Mouse (Mus musculus) MEL (cell line): Measurements from ENCODE around the gene Cilp. TPM values are rescaled to one million over a fixed set of nuclear protein-coding genes. Genes with fewer than 3 reads are reported as not detected.

ENCODE experiments used
- DNase-seq: peaks from one replicate; pipeline ENCODE4 v3.0.0; 2011; ENCODE audit warnings: low read depth, low spot score
- H3K27ac ChIP-seq: 2 replicates; pipeline ENCODE4 v1.5.1; 2012; ENCODE audit warnings: low read depth, mild to moderate bottlenecking, control low read depth, low read length, moderate library complexity; ENCODE audit not compliant: control insufficient read depth
- H3K27me3 ChIP-seq, 2 experiments: fragments of 150-350 bp in 1 of 2; sonication (generic) in 1 of 2; 2 replicates each; pipeline ENCODE4 v1.6.1; 2012; ENCODE audit warnings: low read length in 2 of 2, mild to moderate bottlenecking in 2 of 2, improper control_type of control experiment in 1 of 2, moderate library complexity in 1 of 2; ENCODE audit not compliant: insufficient read depth in 2 of 2, control insufficient read depth in 1 of 2
- H3K36me3 ChIP-seq, 2 experiments: 2 replicates each; pipeline ENCODE4 v1.6.1; 2012 to 2014; ENCODE audit warnings: low read length in 2 of 2, improper control_type of control experiment in 1 of 2, inconsistent platforms in 1 of 2, mild to moderate bottlenecking in 1 of 2; ENCODE audit not compliant: insufficient read depth in 2 of 2, control insufficient read depth in 1 of 2
- H3K4me1 ChIP-seq, 2 experiments: fragments of 150-350 bp in 1 of 2; sonication (generic) in 1 of 2; 2 replicates each; pipeline ENCODE4 v1.6.1; 2012; ENCODE audit warnings: low read length in 2 of 2, improper control_type of control experiment in 1 of 2, mild to moderate bottlenecking in 1 of 2; ENCODE audit not compliant: insufficient read depth in 2 of 2, control insufficient read depth in 1 of 2
- H3K4me3 ChIP-seq, 2 experiments: fragments of 150-350 bp in 1 of 2; sonication (generic) in 1 of 2; 2 replicates each; pipeline ENCODE4 v1.5.1; 2012; ENCODE audit warnings: low read depth in 2 of 2, low read length in 2 of 2, mild to moderate bottlenecking in 2 of 2, moderate library complexity in 2 of 2, control low read depth in 1 of 2, improper control_type of control experiment in 1 of 2; ENCODE audit not compliant: control insufficient read depth in 1 of 2, insufficient read depth in 1 of 2
- H3K79me2 ChIP-seq: 2 replicates; pipeline ENCODE4 v1.6.1; 2012; ENCODE audit warnings: mild to moderate bottlenecking, low read length, moderate library complexity; ENCODE audit not compliant: control insufficient read depth, poor library complexity, insufficient read depth
- H3K9ac ChIP-seq: 2 replicates; pipeline ENCODE4 v1.6.1; 2012; ENCODE audit warnings: low read depth, mild to moderate bottlenecking, control low read depth, low read length, moderate library complexity; ENCODE audit not compliant: control insufficient read depth, poor library complexity, severe bottlenecking
- H3K9me3 ChIP-seq: fragments of 150-350 bp; sonication (generic); replicated peaks from 2 replicates; pipeline ENCODE4 v1.6.1; 2012; ENCODE audit warnings: mild to moderate bottlenecking, low read length, improper control_type of control experiment, moderate library complexity; ENCODE audit not compliant: insufficient read depth
- BHLHE40 ChIP-seq: IDR thresholded peaks from 2 replicates; pipeline ENCODE4 v1.6.1; 2012; ENCODE audit warnings: low read depth, mild to moderate bottlenecking, inconsistent platforms, low read length, improper control_type of control experiment, borderline replicate concordance
- CHD1 ChIP-seq: IDR thresholded peaks from 2 replicates; pipeline ENCODE4 v1.6.1; 2012; ENCODE audit warnings: low read depth, mild to moderate bottlenecking, inconsistent platforms, low read length, improper control_type of control experiment
- ETS1 ChIP-seq: IDR thresholded peaks from 2 replicates; pipeline ENCODE4 v1.6.1; 2012; ENCODE audit warnings: low read depth, mild to moderate bottlenecking, inconsistent platforms, low read length, improper control_type of control experiment, moderate library complexity
- GATA1 ChIP-seq: IDR thresholded peaks from 2 replicates; pipeline ENCODE4 v1.6.1; 2011; ENCODE audit warnings: low read depth, low read length, improper control_type of control experiment
- JUND ChIP-seq: IDR thresholded peaks from 2 replicates; pipeline ENCODE4 v1.6.1; 2011; ENCODE audit warnings: low read depth, mild to moderate bottlenecking, improper control_type of control experiment, low read length
- KAT2A ChIP-seq: conservative IDR thresholded peaks from 2 replicates; pipeline ENCODE4 v1.6.1; 2012; ENCODE audit warnings: low read depth, low read length, improper control_type of control experiment, inconsistent platforms
- MAFK ChIP-seq: IDR thresholded peaks from 2 replicates; pipeline ENCODE4 v1.6.1; 2011; ENCODE audit warnings: low read depth, mild to moderate bottlenecking, low read length, improper control_type of control experiment, borderline replicate concordance
- MEF2A ChIP-seq: IDR thresholded peaks from 2 replicates; pipeline ENCODE4 v1.6.1; 2014; ENCODE audit warnings: low read depth, mild to moderate bottlenecking, inconsistent platforms, low read length, improper control_type of control experiment; ENCODE audit not compliant: poor library complexity, insufficient replicate concordance, severe bottlenecking; ENCODE audit errors: extremely low read depth
- MYC ChIP-seq: IDR thresholded peaks from 2 replicates; pipeline ENCODE4 v1.6.1; 2011; ENCODE audit warnings: low read depth, mild to moderate bottlenecking, low read length, improper control_type of control experiment, moderate library complexity
- NELFE ChIP-seq: IDR thresholded peaks from 2 replicates; pipeline ENCODE4 v1.6.1; 2011; ENCODE audit warnings: low read depth, low read length, improper control_type of control experiment
- NRF1 ChIP-seq: IDR thresholded peaks from 2 replicates; pipeline ENCODE4 v1.6.1; 2014; ENCODE audit warnings: low read depth, mild to moderate bottlenecking, inconsistent platforms, low read length, improper control_type of control experiment, moderate library complexity; ENCODE audit not compliant: poor library complexity, insufficient read depth, severe bottlenecking
- RAD21 ChIP-seq: IDR thresholded peaks from 2 replicates; pipeline ENCODE4 v1.6.1; 2011; ENCODE audit warnings: mild to moderate bottlenecking, low read depth, low read length, improper control_type of control experiment
- RCOR1 ChIP-seq: IDR thresholded peaks from 2 replicates; pipeline ENCODE4 v1.6.1; 2012; ENCODE audit warnings: low read depth, mild to moderate bottlenecking, inconsistent platforms, low read length, improper control_type of control experiment
- TAL1 ChIP-seq: IDR thresholded peaks from 2 replicates; pipeline ENCODE4 v1.6.1; 2012; ENCODE audit warnings: mild to moderate bottlenecking, inconsistent platforms, low read length, moderate library complexity, mixed read lengths
- TCF12 ChIP-seq: IDR thresholded peaks from 2 replicates; pipeline ENCODE4 v1.6.1; 2014; ENCODE audit warnings: low read depth, mild to moderate bottlenecking, inconsistent platforms, low read length, improper control_type of control experiment, moderate library complexity
- USF1 ChIP-seq: IDR thresholded peaks from 2 replicates; pipeline ENCODE4 v1.6.1; 2014; ENCODE audit warnings: low read depth, mild to moderate bottlenecking, inconsistent platforms, low read length, improper control_type of control experiment, moderate library complexity
- USF2 ChIP-seq, 2 experiments: IDR thresholded peaks; 2 replicates each; pipeline ENCODE4 v1.6.1; 2011 to 2012; ENCODE audit warnings: improper control_type of control experiment in 2 of 2, low read length in 2 of 2, borderline replicate concordance in 1 of 2, inconsistent platforms in 1 of 2, low read depth in 1 of 2, mild to moderate bottlenecking in 1 of 2; ENCODE audit not compliant: insufficient read depth in 1 of 2
- ZC3H11A ChIP-seq: IDR thresholded peaks from 2 replicates; pipeline ENCODE4 v1.6.1; 2012; ENCODE audit warnings: low read depth, mild to moderate bottlenecking, inconsistent platforms, low read length, improper control_type of control experiment
- ZMIZ1 ChIP-seq: IDR thresholded peaks from 2 replicates; pipeline ENCODE4 v1.6.1; 2012; ENCODE audit warnings: low read depth, mild to moderate bottlenecking, inconsistent platforms, low read length, improper control_type of control experiment, moderate library complexity
- polyA plus RNA-seq, 2 experiments: library from polyadenylated mRNA; stranded (reverse) in 1 of 2; unstranded in 1 of 2; fragments of >175 nt in 1 of 2; fragments of >200 nt in 1 of 2; gene quantifications; 2 replicates each; pipeline versions ENCODE4 v1.2.1 to v1.2.4; 2012; ENCODE audit warnings: low replicate concordance in 2 of 2, low read depth in 1 of 2; ENCODE audit not compliant: insufficient read length in 2 of 2, insufficient read depth in 1 of 2, missing spikeins in 1 of 2
- total RNA-seq: library from RNA; depleted of rRNA; stranded (reverse); fragments of 300-350 nt; gene quantifications from 2 replicates; pipeline ENCODE4 v1.2.3, GENCODE M21; 2012

Cilp gene
- total and polyA plus RNA-seq, 3 experiments: 0.01 TPM; not detected in 2

- no peaks in the 10 kb centered on the region for H3K36me3 ChIP-seq
- H3K4me3 ChIP-seq: no peak overlapping the region
- no peak for TF ChIP-seq ZMIZ1
- no peak for TF ChIP-seq USF1
- no peak for TF ChIP-seq BHLHE40
- TF ChIP-seq RAD21: no peak
- no peak for TF ChIP-seq ETS1
- DNase-seq: no peak
- H3K4me1 ChIP-seq: no peaks in the 10 kb centered on the region
- H3K79me2 ChIP-seq: no peaks in the 10 kb centered on the region
- no peak overlapping the region for H3K27ac ChIP-seq
- no peak overlapping the region for H3K9ac ChIP-seq
- H3K27me3 ChIP-seq: no peaks in the 10 kb centered on the region
- H3K9me3 ChIP-seq: no peaks in the 10 kb centered on the region
These were observed 30.2 kb upstream of the Cilp start for GRCm38 (mm10) chr9:65234734-65235133.

GRCm38 (mm10) chr9:65235601-65236000 lies 29.4 kb upstream of the Cilp start:
- no peaks in the 10 kb centered on the region for H3K79me2 ChIP-seq
- H3K4me3 ChIP-seq: no peak overlapping the region
- H3K4me1 ChIP-seq: no peaks in the 10 kb centered on the region
- H3K9me3 ChIP-seq: no peaks in the 10 kb centered on the region
- no peak overlapping the region for H3K27ac ChIP-seq
- TF ChIP-seq ZC3H11A: no peak
- no peak for TF ChIP-seq MAFK
- TF ChIP-seq KAT2A: no peak
- TF ChIP-seq, all 39 proteins: peak for 0
- no peak for DNase-seq
- Histone ChIP-seq H3K9ac (no peak overlapping the region), H3K27me3 (no peaks in the 10 kb centered on the region), H3K36me3 (no peaks in the 10 kb centered on the region)

GRCm38 (mm10) chr9:65237616-65238015 lies 27.4 kb upstream of the Cilp start:
- Histone ChIP-seq H3K27me3 (no peaks in the 10 kb centered on the region; a peak in 1 of 4 replicates), H3K4me3 (no peak overlapping the region), H3K36me3 (no peaks in the 10 kb centered on the region), H3K9me3 (no peaks in the 10 kb centered on the region), H3K4me1 (no peaks in the 10 kb centered on the region), H3K27ac (no peak overlapping the region), H3K79me2 (no peaks in the 10 kb centered on the region)
- no peak for TF ChIP-seq ZMIZ1
- TF ChIP-seq GATA1: no peak
- no peak for TF ChIP-seq MEF2A
- TF ChIP-seq TCF12: no peak
- TF ChIP-seq ZC3H11A: no peak
- TF ChIP-seq MYC: no peak
- no peak for TF ChIP-seq TAL1
- no peak for TF ChIP-seq NRF1
- TF ChIP-seq RCOR1: no peak
- TF ChIP-seq ETS1: no peak
- TF ChIP-seq CHD1: no peak
- TF ChIP-seq USF2 (IDR thresholded peaks at IDR 0.05; ENCODE audit: borderline replicate concordance in 1 of 2, insufficient read depth in 1 of 2, low read depth in 1 of 2, low read length in 2 of 2): no peak
- no peak for TF ChIP-seq JUND
- no peak for TF ChIP-seq BHLHE40
- TF ChIP-seq NELFE: no peak
- TF ChIP-seq, all 39 proteins: peak for 0
- H3K9ac ChIP-seq: no peak overlapping the region
- DNase-seq: no peak
